Mouse (Mus musculus) hindbrain, embryonic 15.5 days (tissue): ENCODE results near the gene Gstp2. TPM values are rescaled to one million over a fixed set of nuclear protein-coding genes. Genes with fewer than 3 reads are reported as not detected.

Source experiments
- ATAC-seq: fragments of 200-750 bp; cut with Nextera tagmentation; 2 replicates; pipeline ENCODE4 v1.8.0; 2017; ENCODE audit warnings: low read depth, moderate number of reproducible peaks, moderate TSS enrichment; ENCODE audit not compliant: low FRiP score
- H3K27ac ChIP-seq: fragments of 300-500 bp; sonication (generic); replicated peaks from 2 replicates; pipeline ENCODE4 v1.5.1; 2015; ENCODE audit warnings: mild to moderate bottlenecking, inconsistent platforms
- H3K27me3 ChIP-seq: fragments of 300-500 bp; sonication (generic); 2 replicates; pipeline ENCODE4 v1.6.1; 2015; ENCODE audit warnings: control low read depth, inconsistent platforms
- H3K36me3 ChIP-seq: fragments of 300-500 bp; sonication (generic); 2 replicates; pipeline ENCODE4 v1.6.1; 2015; ENCODE audit warnings: control low read depth, inconsistent platforms
- H3K4me1 ChIP-seq: fragments of 300-500 bp; sonication (generic); replicated peaks from 2 replicates; pipeline ENCODE4 v1.6.1; 2015; ENCODE audit warnings: control low read depth, inconsistent platforms
- H3K4me2 ChIP-seq: fragments of 300-500 bp; sonication (generic); 2 replicates; pipeline ENCODE4 v1.6.1; 2015; ENCODE audit warnings: moderate library complexity, mild to moderate bottlenecking, inconsistent platforms
- H3K4me3 ChIP-seq: fragments of 300-500 bp; sonication (generic); 2 replicates; pipeline ENCODE4 v1.5.1; 2015; ENCODE audit warnings: mild to moderate bottlenecking, inconsistent platforms
- H3K9ac ChIP-seq: fragments of 300-500 bp; sonication (generic); 2 replicates; pipeline ENCODE4 v1.6.1; 2015; ENCODE audit warnings: inconsistent platforms
- H3K9me3 ChIP-seq: fragments of 300-500 bp; sonication (generic); 2 replicates; pipeline ENCODE4 v1.6.1; 2016; ENCODE audit warnings: control low read depth, inconsistent platforms
- WGBS: fragments of 180-500 bp; shearing (Covaris S2); methylation state at CpG from one replicate; pipeline ENCODE4 v1.1.7; 2015; 5-methylcytosine and 5-hydroxymethylcytosine counted together
- polyA plus RNA-seq: library from polyadenylated mRNA; unstranded; fragments of >200 nt; fragmentation: Nextera tagmentation; extraction: Ambion mirVana; gene quantifications from 2 replicates; pipeline ENCODE4 v1.2.1, GENCODE M21; 2015

Gstp2 gene
- polyA plus RNA-seq, result 0.60 and 2.2 TPM in 2 replicates

DNA sequence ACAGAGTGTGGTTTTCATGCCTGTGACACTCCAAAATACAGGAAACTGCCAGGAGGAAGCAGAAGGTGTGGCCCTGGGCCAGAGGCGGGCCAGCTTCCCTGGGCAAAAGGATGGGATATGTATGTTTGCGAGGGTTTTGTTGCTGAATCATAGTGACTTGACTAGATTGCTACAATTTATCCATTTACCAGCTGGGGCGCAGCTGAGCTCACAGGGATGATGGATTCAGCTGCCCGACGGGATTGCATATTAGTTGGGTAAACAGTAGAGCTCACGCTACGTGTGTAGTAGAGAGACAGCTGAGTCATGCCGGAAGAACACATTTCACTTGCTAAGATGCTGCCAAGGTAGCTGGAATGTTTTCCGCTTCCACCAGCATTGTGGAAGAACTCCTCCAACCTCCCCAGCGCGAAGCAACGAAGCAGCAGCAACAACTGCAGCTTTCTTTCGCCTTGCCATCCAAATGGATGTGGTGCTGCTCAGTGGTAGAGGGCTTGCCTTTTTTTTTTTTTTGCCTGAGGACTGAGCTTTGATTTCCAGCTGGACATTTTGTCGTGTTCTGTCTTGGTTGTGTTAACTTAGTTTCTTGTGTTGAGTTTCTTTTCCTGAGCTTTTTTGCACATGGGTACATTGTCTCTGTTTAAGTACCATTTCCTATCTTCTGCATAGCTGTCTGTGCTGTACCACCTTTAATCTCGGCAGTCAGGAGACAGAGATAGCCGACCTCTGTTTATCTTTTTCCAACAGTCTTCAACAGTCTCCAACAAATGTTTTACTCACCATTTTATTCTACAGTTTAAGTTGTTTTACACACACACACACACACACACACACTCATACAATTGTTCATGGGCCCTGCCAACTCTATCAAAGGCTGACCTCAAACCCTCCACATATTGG is at the start of gene Gstp2:
Gene Gstp2, minus strand, starts transcription at position 58 of the 900 bp plus-strand sequence.
- peak; percentile 15; the same call in 1 of the 2 replicates for ATAC-seq
- Histone ChIP-seq H3K9ac (no peak within 1 kb of the TSS), H3K36me3 (no peaks in the 10 kb centered on the region), H3K4me1 (no peaks in the 10 kb centered on the region), H3K4me3 (no peak within 1 kb of the TSS), H3K27ac (0 out of 2 replicates have a peak within 1 kb of the TSS, but pooled peaks have one; percentile 1), H3K4me2 (peak within 1 kb of the TSS; percentile 40), H3K9me3 (no peaks in the 10 kb centered on the region), H3K27me3 (no peaks in the 10 kb centered on the region)
- 47% methylated on average over 16 of the region's 16 CpGs for WGBS

- 77% methylated on average over 5 of the region's 5 CpGs for WGBS
Measured at GRCm38 (mm10) chr19:4094774-4095303, 49.0 kb upstream of the Gstp2 start.

DNA sequence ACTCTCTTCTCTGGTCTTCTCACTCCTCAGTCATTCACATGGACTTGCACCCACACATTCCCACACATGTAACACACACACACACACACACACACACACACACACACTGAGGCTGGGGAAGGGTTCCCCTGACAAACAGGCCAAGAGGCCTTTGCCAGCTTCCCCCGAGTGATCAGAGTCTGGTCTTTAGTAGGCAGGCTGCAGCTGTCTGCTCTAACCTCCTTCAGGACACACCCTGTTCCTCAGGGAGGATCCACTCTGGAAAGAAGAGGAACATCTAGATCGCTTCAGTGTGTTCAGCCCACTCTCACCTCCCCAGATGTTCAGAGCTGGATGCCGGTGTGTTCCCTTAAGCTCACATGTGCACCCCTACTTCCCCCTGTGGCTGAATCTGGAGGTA is 48.5 kb upstream of the Gstp2 start:
- no peaks in the 10 kb centered on the region for H3K27me3 ChIP-seq
- no peaks in the 10 kb centered on the region for H3K36me3 ChIP-seq
- ATAC-seq, result no peak
- peaks cover 30% of the 10 kb centered on the region for H3K4me1 ChIP-seq
- no peak overlapping the region for H3K9ac ChIP-seq
- no peak overlapping the region for H3K27ac ChIP-seq
- WGBS, result 82% methylated on average over 3 of the region's 3 CpGs
- no peak overlapping the region for H3K4me2 ChIP-seq
- H3K9me3 ChIP-seq, result no peaks in the 10 kb centered on the region
- no peak overlapping the region for H3K4me3 ChIP-seq

More at GRCm38 (mm10) chr19:4094774-4095303, 49.0 kb upstream of the Gstp2 start:
- Histone ChIP-seq H3K9ac (no peak overlapping the region), H3K4me2 (no peak overlapping the region), H3K9me3 (no peaks in the 10 kb centered on the region), H3K27ac (no peak overlapping the region), H3K36me3 (no peaks in the 10 kb centered on the region), H3K4me3 (no peak overlapping the region), H3K4me1 (peaks cover 35% of the 10 kb centered on the region), H3K27me3 (no peaks in the 10 kb centered on the region)
- ATAC-seq, result no peak

DNA sequence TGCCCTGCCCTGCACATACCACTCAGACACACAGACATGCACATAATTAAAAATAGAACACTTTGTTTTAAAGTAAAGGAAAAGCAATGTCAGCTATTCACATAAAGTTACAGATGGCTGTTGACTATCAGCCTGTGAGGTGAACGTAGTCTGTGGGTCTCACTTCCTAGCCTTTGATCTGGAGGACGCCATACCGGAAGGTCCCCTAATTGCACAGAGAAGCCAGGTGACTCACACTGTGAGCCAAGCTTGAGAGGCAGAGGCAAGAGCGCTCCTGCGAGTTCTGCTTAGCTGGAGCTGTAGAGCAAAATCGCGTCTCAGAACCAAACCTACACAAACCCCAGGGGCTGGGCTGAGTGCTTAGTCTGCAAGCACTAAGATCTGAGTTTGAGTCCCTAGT is 47.9 kb upstream of the Gstp2 start:
- no peaks in the 10 kb centered on the region for H3K36me3 ChIP-seq
- no peak overlapping the region for H3K9ac ChIP-seq
- H3K4me2 ChIP-seq, result no peak overlapping the region
- no peak for ATAC-seq
- WGBS, result 79% methylated on average over 7 of the region's 7 CpGs
- no peaks in the 10 kb centered on the region for H3K27me3 ChIP-seq
- H3K9me3 ChIP-seq, result no peaks in the 10 kb centered on the region
- H3K4me3 ChIP-seq, result no peak overlapping the region
- H3K27ac ChIP-seq, result no peak overlapping the region
- peaks cover 24% of the 10 kb centered on the region for H3K4me1 ChIP-seq

GRCm38 (mm10) chr19:4092750-4093149 is 46.9 kb upstream of the Gstp2 start:
- ATAC-seq, result no peak
- H3K4me1 ChIP-seq, result peaks cover 14% of the 10 kb centered on the region
- H3K4me2 ChIP-seq, result no peak overlapping the region
- no peak overlapping the region for H3K9ac ChIP-seq
- WGBS, result 91% methylated on average over 3 of the region's 3 CpGs
- H3K36me3 ChIP-seq, result no peaks in the 10 kb centered on the region
- H3K27ac ChIP-seq, result no peak overlapping the region
- no peak overlapping the region for H3K4me3 ChIP-seq
- no peaks in the 10 kb centered on the region for H3K27me3 ChIP-seq
- H3K9me3 ChIP-seq, result no peaks in the 10 kb centered on the region

GRCm38 (mm10) chr19:4091383-4091782 is 45.6 kb upstream of the Gstp2 start:
- no peak overlapping the region for H3K4me3 ChIP-seq
- no peak for ATAC-seq
- no peak overlapping the region for H3K4me2 ChIP-seq
- no peak overlapping the region for H3K9ac ChIP-seq
- H3K27ac ChIP-seq, result no peak overlapping the region
- WGBS, result 74% methylated on average over 2 of the region's 2 CpGs
- peaks cover 7% of the 10 kb centered on the region for H3K4me1 ChIP-seq
- no peaks in the 10 kb centered on the region for H3K9me3 ChIP-seq
- H3K27me3 ChIP-seq, result no peaks in the 10 kb centered on the region
- no peaks in the 10 kb centered on the region for H3K36me3 ChIP-seq

- Histone ChIP-seq H3K9ac (no peak overlapping the region), H3K36me3 (no peaks in the 10 kb centered on the region), H3K27ac (no peak overlapping the region), H3K9me3 (no peaks in the 10 kb centered on the region), H3K4me1 (no peaks in the 10 kb centered on the region), H3K27me3 (no peaks in the 10 kb centered on the region), H3K4me2 (no peak overlapping the region), H3K4me3 (no peak overlapping the region)
- WGBS, result 97% methylated on average over 3 of the region's 3 CpGs
- ATAC-seq, result no peak
Measured at GRCm38 (mm10) chr19:4090446-4090845, 44.6 kb upstream of the Gstp2 start.

DNA sequence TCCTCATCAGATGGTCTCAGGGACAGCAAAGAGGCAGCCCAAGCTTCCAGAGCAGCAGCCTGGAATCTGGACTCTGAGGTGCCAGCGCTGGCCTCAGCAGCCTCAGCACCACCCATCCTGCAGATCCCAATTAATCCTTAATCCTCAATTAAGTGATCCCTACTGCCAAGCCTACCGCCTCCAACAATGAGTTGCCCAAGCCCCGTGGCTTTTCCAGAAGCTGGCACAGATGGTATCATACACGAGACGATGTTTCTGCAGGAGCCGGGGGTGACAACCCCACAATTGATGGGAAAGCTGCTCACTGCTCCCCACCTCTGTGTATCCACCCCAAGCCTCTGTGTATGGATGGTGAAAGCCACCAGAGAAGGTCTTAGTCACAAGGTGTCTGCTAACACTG is 43.3 kb upstream of the Gstp2 start:
- no peaks in the 10 kb centered on the region for H3K9me3 ChIP-seq
- no peak overlapping the region for H3K9ac ChIP-seq
- no peaks in the 10 kb centered on the region for H3K4me1 ChIP-seq
- H3K27ac ChIP-seq, result no peak overlapping the region
- 79% methylated on average over 6 of the region's 6 CpGs for WGBS
- no peaks in the 10 kb centered on the region for H3K27me3 ChIP-seq
- H3K36me3 ChIP-seq, result no peaks in the 10 kb centered on the region
- no peak overlapping the region for H3K4me2 ChIP-seq
- no peak overlapping the region for H3K4me3 ChIP-seq
- ATAC-seq, result no peak

- WGBS, result 55% methylated on average over 5 of the region's 5 CpGs
- Histone ChIP-seq H3K36me3 (no peaks in the 10 kb centered on the region), H3K27me3 (no peaks in the 10 kb centered on the region), H3K27ac (no peak overlapping the region), H3K4me2 (no peak overlapping the region), H3K9me3 (no peaks in the 10 kb centered on the region), H3K4me3 (no peak overlapping the region), H3K9ac (no peak overlapping the region), H3K4me1 (no peaks in the 10 kb centered on the region)
- ATAC-seq, result no peak
Measured at GRCm38 (mm10) chr19:4088146-4088545, 42.3 kb upstream of the Gstp2 start.

- no peaks in the 10 kb centered on the region for H3K9me3 ChIP-seq
- no peak overlapping the region for H3K27ac ChIP-seq
- H3K36me3 ChIP-seq, result no peaks in the 10 kb centered on the region
- no peak overlapping the region for H3K4me2 ChIP-seq
- no peaks in the 10 kb centered on the region for H3K27me3 ChIP-seq
- no peaks in the 10 kb centered on the region for H3K4me1 ChIP-seq
- WGBS, result 95% methylated on average over 5 of the region's 5 CpGs
- no peak for ATAC-seq
- H3K4me3 ChIP-seq, result no peak overlapping the region
- H3K9ac ChIP-seq, result no peak overlapping the region
Measured at GRCm38 (mm10) chr19:4087090-4087489, 41.3 kb upstream of the Gstp2 start.

DNA sequence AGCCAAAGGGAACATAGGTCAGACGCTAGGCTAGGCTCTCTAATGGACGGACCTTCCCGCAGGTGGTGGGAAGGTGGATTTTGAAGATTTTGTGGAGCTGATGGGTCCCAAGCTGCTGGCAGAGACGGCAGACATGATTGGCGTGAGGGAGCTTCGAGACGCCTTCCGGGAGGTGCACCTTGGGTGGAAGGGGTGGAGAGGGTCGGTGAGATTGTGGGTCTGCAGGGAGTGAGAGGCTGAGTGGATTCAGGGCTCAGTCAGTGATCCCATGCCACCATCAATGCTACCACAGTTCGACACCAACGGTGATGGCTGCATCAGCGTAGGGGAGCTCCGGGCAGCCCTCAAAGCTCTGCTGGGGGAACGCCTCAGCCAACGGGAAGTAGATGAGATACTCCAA is 40.3 kb upstream of the Gstp2 start:
- Histone ChIP-seq H3K4me1 (no peaks in the 10 kb centered on the region), H3K4me3 (no peak overlapping the region)
- ATAC-seq, result no peak

DNA sequence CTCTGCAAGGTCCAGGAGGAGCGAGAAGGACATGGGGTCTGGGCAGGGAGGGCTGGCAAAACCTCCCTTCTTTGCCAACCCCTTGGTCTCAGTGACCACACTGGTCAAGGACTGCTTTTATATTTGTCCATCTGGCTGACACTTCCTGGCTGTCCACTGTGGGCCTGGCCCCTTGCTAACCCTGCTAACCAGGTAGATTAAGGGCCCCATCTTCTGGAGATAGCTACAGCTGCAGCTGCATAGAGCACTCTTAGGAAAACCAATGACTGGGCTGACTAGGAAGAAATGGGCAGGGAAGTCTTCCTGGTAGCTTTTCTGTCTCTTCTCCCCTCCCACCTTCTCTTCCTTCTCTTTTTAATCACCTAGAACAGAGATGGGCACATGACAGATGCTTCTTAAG is 39.2 kb upstream of the Gstp2 start:
- no peak overlapping the region for H3K4me3 ChIP-seq
- ATAC-seq, result no peak
- H3K4me1 ChIP-seq, result no peaks in the 10 kb centered on the region
- H3K4me2 ChIP-seq, result no peak overlapping the region
- no peak overlapping the region for H3K9ac ChIP-seq
- 94% methylated on average over 1 of the region's 1 CpGs for WGBS
- H3K9me3 ChIP-seq, result no peaks in the 10 kb centered on the region
- no peaks in the 10 kb centered on the region for H3K27me3 ChIP-seq
- no peak overlapping the region for H3K27ac ChIP-seq
- no peaks in the 10 kb centered on the region for H3K36me3 ChIP-seq

More for the DNA sequence above, 40.3 kb upstream of the Gstp2 start:
- Histone ChIP-seq H3K36me3 (no peaks in the 10 kb centered on the region), H3K27ac (no peak overlapping the region), H3K9ac (no peak overlapping the region), H3K9me3 (no peaks in the 10 kb centered on the region), H3K4me2 (no peak overlapping the region), H3K27me3 (no peaks in the 10 kb centered on the region)
- 90% methylated on average over 15 of the region's 15 CpGs for WGBS
